Mouse (Mus musculus) brain, embryonic 14.5 days (tissue): ENCODE data around the gene Rfxank. TPM values are rescaled to one million over a fixed set of nuclear protein-coding genes. Genes with fewer than 3 reads are reported as not detected.

ENCODE experiments used
- DNase-seq: peaks from one replicate; pipeline ENCODE4 v3.0.0-alpha.2; 2011; ENCODE audit warnings: low read depth
- CTCF ChIP-seq: fragments of 200-500 bp; IDR thresholded peaks from 2 replicates; pipeline ENCODE4 v1.5.1; 2012; ENCODE audit warnings: inconsistent platforms, mild to moderate bottlenecking, moderate library complexity, borderline replicate concordance; ENCODE audit not compliant: insufficient read depth, insufficient read length; ENCODE audit errors: extremely low read depth
- POLR2A ChIP-seq: fragments of 200-500 bp; IDR thresholded peaks from 2 replicates; pipeline ENCODE4 v1.6.1; 2012; ENCODE audit warnings: mild to moderate bottlenecking, inconsistent platforms, borderline replicate concordance; ENCODE audit not compliant: poor library complexity, insufficient read depth, insufficient read length, severe bottlenecking; ENCODE audit errors: extremely low read depth
- polyA plus RNA-seq: library from polyadenylated mRNA; depleted of rRNA; stranded (reverse); fragments of >200 nt; gene quantifications from 2 replicates; pipeline ENCODE4 v1.2.3, GENCODE M21; 2012; rRNA removed

Gene Rfxank
- polyA plus RNA-seq, result 19.1 and 20.0 TPM in 2 replicates

- TF ChIP-seq POLR2A (no peak), CTCF (no peak)
- DNase-seq, result peak; percentile 100
These were observed at the start of gene Rfxank, which contains the start of the genes Borcs8 and Mef2b for GRCm38 (mm10) chr8:70139026-70139857. Gene Rfxank (minus strand): TSS chr8:70139154. Gene Borcs8 (plus strand): TSS chr8:70139499. Gene Mef2b (plus strand): TSS chr8:70139711.

GRCm38 (mm10) chr8:70188707-70189106 is 49.8 kb upstream of the Rfxank start:
- TF ChIP-seq POLR2A (no peak), CTCF (no peak)
- DNase-seq, result no peak

GRCm38 (mm10) chr8:70183194-70183593 is 44.2 kb upstream of the Rfxank start:
- no peak for TF ChIP-seq POLR2A
- no peak for TF ChIP-seq CTCF
- no peak for DNase-seq

GRCm38 (mm10) chr8:70181903-70182252 is 42.9 kb upstream of the Rfxank start:
- TF ChIP-seq CTCF, result no peak
- TF ChIP-seq POLR2A, result no peak
- no peak for DNase-seq

- DNase-seq, result no peak
- TF ChIP-seq CTCF (no peak), POLR2A (no peak)
These were observed 42.4 kb upstream of the Rfxank start for GRCm38 (mm10) chr8:70181212-70181902.

GRCm38 (mm10) chr8:70179082-70179481 is 40.1 kb upstream of the Rfxank start:
- DNase-seq, result peak; percentile 16
- TF ChIP-seq CTCF, result peak; percentile 29; the same call in 1 of the 2 replicates
- TF ChIP-seq POLR2A, result no peak

GRCm38 (mm10) chr8:70178231-70178630 is 39.3 kb upstream of the Rfxank start:
- TF ChIP-seq POLR2A, result no peak
- TF ChIP-seq CTCF, result no peak
- DNase-seq, result no peak

GRCm38 (mm10) chr8:70174079-70174478 is 35.1 kb upstream of the Rfxank start:
- DNase-seq, result no peak
- TF ChIP-seq POLR2A, result no peak
- no peak for TF ChIP-seq CTCF

- DNase-seq, result no peak
- no peak for TF ChIP-seq POLR2A
- TF ChIP-seq CTCF, result no peak
These were observed 34.4 kb upstream of the Rfxank start for GRCm38 (mm10) chr8:70173320-70173719.

- TF ChIP-seq POLR2A (peak; percentile 53; the same call in 1 of the 2 replicates), CTCF (no peak)
- peak; percentile 98 for DNase-seq
These were observed 33.2 kb upstream of the Rfxank start, which contains the start of gene Tmem161a for GRCm38 (mm10) chr8:70172043-70172681. Gene Tmem161a (plus strand): TSS chr8:70172356.

- TF ChIP-seq POLR2A (no peak), CTCF (no peak)
- DNase-seq, result no peak
These were observed 32.3 kb upstream of the Rfxank start for GRCm38 (mm10) chr8:70171240-70171639.

- TF ChIP-seq CTCF, result no peak
- TF ChIP-seq POLR2A, result no peak
- DNase-seq, result no peak
These were observed 31.8 kb upstream of the Rfxank start for GRCm38 (mm10) chr8:70170748-70171147.

- DNase-seq, result no peak
- TF ChIP-seq POLR2A (no peak), CTCF (no peak)
These were observed 31.2 kb upstream of the Rfxank start for GRCm38 (mm10) chr8:70170116-70170515.
